Mouse (Mus musculus): ENCODE measurements around the gene Lsm11.

GRCm38 (mm10) chr11:45885606-45886230 is 59.0 kb downstream of the Lsm11 start:
- no peak for TF ChIP-seq CTCF (IDR thresholded peaks at IDR 0.05; ENCODE audit: low read depth)
- TF ChIP-seq EP300 (optimal IDR thresholded peaks at IDR 0.05), result no peak
